Mouse (Mus musculus) mouse embryonic stem cell (cell line): Measurements from ENCODE around the gene Fbxo39.

Experiments
- in situ Hi-C, 2 experiments: fragments of 300-500 bp; cut with MboI; formaldehyde crosslinking; loops; 1 replicate in 1 of 2; 3 replicates in 1 of 2; pipeline ENCODE4 v1.14.3; 2019 to 2020; ENCODE audit warnings: low sequenced_read_pairs in 2 of 2, low pct_unique_long_range_greater_than_20kb in 1 of 2, mixed read lengths in 1 of 2; ENCODE audit not compliant: unreplicated experiment in 1 of 2

The Fbxo39 gene

DNA sequence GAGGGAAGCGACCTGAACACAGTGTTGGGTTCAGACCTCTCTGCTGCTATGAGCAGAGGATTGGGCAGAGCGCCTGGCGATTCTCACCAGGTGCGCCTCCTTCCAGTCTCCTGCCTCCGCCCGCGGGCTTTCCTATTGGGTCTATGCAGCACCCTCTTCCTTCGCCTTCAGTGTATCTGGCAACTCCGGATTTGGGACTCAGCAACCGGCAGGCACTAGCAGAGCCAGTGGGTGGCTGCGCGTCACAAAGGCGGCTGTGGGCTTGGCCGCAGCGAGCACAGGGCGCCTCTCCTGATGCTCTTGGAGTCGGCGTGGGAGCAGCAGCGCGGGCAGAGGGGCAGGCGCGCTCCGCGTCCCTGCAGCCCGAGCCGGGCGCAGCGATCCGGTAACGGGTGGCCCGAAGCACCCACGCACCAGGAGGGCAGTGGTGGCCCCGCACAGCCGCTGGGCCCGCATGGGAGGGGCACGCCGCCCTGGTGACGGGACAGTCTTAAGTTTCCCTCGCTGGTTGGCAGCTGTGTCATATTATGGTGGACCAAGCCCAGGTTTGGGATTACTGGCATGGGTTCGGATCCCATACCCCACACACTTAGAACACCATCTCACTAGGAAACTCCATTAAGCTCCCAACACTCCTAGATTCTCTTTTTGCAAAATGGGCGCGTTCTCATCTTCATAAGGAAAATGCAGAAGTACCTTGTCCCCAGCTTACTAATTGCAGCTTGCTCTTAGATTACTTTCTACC is at the start of gene Fbxo39:
Fbxo39 (plus strand) TSS at position 294 of the 745 bp plus-strand sequence.
- in situ Hi-C loops, result no loop called here

DNA sequence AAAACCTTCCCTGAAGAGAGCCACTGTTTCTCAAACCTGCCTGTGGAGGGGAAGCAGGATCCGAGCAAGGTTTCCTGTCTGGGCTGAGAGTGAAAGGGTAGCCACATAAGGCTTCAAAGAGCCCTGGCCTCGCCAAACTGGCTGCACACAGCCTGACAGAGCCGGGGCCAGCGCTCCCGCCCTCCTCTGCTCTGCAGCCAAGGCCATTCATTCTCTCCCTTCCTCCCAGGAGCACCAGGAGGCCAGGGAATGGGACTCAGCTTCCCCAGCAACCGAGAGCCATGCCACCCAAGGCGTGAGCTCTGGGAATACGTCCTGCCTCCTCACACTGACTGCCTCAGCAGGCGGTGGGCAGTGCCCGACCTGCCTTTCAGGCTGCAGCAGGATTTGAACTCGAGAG is 48.8 kb upstream of the Fbxo39 start:
- in situ Hi-C loops, result no loop called here

DNA sequence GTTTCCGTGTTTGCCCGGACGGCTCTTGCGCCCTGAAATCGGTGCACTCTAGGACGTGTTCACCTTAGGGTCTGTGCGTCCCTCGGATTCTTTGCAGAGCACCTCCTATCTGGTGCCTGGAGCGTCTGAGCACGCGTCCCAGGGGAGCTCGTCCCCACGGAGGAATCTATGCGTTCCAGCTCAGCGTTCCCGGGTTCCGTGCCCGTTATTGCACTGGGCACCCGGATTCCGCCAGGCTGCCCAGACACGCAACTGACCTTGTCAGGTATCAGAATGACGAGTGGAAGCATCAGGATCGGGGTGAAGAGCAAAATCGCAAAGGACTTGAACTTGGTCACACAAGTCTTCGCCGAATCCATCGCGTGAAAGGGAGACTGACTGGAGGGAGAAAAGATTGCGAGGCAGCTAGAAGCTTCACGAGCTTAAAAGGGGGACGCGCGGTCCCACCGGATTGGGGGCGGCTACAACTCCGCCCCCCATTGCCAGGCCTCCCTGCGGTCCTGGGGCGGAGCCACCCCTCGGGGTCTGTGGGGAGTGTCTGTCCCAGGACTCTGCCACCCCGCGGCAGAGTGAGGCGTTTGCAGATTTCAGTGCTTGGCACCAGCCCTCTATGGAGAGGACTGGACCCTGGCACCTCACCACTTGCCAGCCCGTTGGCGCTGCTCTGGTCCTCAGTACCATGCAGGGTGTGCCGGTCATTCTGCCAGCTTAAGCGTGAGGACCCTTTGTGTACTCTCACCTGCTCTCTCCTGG is 47.9 kb upstream of the Fbxo39 start:
- in situ Hi-C loops, result no loop called here

DNA sequence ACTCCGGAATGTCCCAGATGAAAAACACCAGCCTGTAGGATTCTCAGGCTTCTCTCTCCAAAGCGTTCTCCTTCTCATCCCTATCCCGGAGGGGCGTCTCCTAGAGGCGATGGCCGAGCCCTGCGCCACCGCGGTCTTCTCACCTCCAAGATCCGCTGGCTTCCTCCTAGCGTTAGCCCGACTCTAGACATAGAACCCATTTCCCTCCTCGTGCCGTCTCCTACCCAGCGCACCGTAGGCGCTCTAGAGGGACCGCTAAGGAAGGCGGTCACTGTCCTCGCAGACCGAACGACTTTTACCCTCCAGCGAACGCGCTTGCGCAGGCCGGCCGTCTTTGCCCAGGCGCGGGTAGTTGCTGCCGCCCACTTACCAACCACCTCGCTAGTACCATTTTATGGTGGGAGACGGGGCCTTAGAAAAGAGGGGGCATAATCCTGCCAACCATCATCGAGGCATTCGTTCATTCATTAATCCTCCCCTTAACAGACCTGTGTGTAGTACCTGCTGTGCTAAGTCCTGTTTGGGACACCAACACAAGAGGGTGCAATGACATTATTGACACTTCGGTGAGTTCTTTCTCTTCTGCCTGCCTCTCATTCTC is 47.2 kb upstream of the Fbxo39 start, which contains the start of gene Slc13a5:
Slc13a5 (minus strand) TSS at position 263 of the 601 bp plus-strand sequence.
- in situ Hi-C loops, result no loop called here

DNA sequence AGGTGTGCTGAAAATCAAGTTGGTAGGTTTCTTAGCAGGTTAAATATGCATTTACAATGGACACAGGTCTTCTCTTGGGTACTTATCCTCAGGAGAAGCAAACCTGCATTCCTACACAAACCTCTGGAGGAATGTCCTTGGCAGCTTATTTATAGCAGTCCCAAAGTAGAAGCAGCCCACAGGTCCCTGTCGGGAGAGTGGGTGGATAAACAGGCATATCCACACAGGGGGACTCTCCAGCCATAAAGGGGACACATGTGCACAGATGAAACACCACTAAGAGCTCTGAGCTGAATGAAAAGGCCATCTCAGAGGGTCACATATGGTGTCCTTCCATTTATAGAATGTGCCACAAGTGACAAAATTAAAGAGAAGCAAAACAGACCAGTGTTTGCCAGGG is 42.5 kb upstream of the Fbxo39 start:
- in situ Hi-C loops, result no loop called here

DNA sequence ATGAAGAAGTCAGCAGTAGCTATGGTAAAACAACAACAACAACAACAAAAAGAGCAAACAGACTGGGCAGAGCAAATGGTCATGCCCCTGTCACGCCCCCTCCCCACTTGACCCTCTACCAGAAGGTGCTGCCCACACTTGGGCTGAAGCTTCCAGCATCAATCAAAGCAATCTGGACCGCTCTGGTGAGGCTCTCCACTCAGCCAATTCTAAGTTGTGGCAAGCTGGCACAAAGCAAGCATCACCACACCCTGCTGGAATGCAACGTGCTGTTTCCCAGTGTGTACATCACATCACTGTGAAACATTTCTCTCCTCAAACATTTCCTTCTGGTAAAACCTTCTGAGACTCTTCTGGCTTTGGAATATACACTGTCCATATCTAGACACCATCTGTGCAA is 40.9 kb upstream of the Fbxo39 start:
- in situ Hi-C loops, result no loop called here

DNA sequence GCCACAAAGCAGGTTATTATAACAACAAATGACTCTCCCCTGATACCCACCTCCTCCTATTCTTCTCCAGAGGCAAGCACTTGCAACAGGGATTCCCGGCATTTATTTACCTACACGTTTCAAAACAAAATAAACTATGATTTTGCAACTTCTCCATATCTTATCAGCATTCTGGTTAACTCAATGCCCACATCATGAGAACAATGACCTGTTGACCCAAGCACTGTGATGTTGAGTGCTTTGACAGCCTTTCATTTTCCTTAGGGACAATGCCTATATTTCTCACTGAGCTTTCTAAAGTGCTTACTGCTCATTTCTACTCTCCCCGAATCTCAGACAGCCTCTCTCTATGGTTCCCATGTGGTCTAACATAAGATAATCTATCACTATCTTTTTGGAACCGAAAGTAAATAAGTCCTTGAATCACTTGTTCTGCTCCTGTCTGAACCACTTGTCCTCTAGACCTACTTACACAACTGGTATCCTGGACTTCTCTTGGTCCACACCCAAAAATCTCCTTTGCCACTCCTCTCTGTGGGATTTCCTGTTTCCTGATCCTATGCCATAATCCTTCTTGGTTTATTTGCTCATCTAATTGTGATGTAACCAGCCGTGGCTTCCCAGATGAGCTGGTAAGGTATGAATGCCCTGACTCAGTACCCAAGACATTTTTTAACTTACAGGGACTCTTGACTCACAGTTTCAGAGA is 32.9 kb upstream of the Fbxo39 start:
- in situ Hi-C loops, result no loop called here

DNA sequence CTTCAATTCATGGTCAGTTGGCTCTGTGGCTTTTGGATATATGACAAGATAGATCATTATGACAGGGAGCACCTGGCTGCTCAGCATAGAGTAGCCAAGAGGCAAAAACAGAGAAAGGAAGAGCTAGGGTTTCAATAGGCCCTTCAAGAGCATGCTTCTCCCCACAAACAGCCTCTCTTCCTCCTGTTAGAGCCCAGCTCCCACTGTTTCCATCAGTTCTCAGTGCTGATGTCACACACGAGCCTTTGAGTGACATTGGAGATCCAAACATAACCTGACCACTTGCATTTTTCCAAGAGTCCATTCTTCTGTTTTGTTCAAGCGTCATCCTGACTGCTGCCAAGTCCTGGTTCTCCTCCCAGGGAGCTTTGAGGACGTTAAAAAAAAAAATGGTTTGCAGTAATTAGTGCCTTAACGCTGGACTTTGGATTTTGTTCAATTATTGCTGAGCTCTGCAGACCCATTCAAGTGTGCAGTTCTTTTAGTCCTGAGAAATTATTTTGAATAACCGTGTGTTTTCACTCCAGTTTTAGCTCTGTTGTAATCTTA is 32.3 kb upstream of the Fbxo39 start:
- in situ Hi-C loops, result no loop called here

DNA sequence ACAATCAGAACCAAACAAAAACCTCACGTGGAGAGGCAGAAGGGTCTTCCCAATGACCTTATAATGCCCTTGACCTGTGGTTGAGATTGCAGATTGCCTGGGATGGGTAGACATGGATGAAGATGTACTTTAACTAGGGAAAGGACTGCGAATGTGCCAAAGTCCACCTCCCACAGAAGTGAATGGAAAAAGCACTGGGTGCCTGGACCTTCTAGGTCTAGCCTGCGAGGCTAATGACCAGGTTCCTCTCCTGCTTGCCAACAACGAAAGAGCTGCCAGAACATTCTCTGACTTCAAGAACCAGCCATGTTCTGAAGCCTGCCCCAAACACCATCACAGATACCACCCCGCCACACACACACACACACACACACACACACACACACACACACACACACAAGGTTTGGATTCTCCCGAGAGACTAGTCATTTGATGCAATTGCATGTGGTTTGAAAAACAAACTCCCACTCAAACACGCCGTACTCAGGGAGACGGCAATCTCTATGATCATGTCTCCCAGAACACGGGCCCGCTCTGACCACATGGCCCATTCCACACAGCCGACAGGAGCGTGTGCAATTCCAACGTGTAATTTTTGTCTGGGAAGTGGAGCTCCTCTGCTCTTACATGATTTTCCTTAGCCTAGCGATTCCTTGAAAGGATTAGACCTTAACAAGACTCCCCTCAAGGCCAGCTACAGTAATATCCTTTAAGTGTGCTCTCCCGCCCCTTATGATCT is 30.6 kb upstream of the Fbxo39 start:
- in situ Hi-C loops, result no loop called here

DNA sequence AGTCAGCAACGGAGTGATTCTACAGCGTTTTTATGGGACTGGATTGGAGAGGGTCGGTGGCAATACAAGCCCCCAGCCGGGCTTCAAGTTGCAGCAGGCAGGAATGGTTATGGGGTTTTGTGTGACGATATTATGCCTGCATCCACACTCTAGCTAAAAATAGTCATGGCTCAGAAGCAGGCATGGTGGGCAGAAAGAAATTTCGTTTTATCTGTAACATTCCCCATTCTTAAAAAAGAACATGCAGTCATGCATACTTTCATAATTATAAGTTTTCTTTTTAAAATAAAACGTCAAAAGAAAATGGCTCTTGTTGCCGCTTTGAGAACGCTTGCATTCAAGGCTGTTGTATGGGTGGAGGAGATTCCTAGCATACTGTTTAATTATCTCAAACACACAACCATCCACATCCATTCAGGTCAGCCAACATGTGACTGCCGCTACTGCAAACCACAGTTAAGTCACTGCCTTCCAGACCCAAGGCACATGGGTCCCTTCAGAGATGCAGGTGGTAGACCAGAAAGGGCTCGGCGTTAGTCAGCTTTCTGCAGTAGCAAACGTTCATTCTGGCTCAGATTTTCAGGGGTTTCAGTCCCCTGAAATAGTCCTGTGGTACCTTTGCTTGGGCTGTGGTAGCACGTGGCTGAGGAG is 29.6 kb upstream of the Fbxo39 start:
- in situ Hi-C loops, result no loop called here

DNA sequence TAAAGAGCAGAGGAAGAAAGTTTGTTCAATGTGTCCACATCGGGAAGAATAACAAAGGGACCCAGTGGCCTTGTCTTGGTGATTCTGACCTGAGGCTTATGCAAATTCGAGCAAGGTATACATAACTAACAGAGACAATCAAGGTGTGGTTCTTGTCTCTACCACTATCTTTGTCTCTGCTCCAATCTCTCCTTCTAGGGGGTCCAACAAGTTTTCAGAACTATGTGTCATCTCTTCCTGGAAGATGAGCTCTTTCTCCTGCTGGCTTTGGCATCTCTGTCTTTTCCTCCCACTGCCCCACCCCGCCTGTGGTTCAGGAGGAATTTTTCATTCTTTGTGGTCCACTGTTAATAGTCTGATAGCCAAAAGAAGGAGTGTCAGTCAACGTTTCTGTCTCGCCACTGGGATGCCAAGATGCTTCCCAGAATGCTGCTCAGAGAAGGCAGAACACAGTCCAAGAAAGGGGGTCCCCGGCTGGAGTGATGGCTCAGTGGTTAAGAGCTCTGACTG is 28.2 kb upstream of the Fbxo39 start:
- in situ Hi-C loops, result no loop called here

DNA sequence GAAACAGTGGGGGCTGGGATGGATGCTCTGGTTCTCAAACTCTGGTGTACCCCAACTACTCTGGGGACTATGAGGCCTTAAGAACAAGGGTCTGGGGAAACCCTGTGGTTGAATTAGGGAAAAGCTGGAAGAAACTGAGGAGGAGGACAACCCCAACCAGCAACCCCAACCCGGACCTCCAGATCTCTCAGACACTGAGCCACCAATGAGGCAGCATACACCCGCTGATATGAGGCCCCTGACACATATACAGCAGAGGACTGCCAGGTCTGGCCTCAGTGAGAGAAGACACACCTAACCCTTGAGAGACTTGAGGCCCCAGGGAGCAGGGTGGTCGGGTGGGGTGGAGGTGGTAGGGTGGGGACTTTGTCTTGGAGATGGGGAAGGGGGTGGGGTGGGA is 27.6 kb upstream of the Fbxo39 start:
- in situ Hi-C loops, result no loop called here

DNA sequence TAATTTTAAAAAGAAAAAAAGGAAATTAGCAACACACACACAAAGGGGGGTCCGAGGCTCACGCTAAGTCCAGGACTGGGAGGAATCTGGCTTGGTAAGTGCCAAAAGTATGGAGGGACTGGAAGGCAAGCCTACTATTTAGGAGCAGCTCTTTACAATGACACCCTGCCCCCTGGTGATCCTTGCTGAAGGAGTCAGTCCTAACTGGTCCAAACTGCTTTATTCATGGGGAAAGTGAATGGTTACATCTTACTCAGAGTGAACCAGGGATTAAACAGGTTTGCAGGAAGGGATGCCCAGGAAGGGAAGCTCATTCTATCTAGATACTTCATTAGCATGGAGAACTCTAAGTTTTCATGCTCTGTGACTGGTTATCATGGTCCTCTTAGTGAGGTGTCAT is 27.1 kb upstream of the Fbxo39 start:
- in situ Hi-C loops, result no loop called here

DNA sequence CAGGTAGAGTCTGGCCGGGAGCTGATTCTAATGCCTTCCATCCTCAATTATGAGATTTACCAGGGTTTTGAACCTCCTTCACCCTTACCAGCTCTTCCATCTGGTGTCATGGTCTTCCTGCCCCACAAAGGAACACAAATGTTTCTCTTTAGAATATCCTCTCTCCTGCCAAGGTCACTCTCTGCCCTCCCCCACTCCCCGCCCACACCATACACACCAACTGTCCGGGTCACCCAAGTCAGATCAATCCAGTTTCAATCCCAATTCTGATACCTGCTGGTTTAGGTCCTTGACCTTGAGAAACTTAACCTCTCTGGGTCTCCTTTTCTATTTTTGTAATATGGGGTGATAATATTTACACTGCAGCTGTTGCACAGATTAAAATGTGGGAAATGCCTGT is 26.7 kb upstream of the Fbxo39 start:
- in situ Hi-C loops, result no loop called here

DNA sequence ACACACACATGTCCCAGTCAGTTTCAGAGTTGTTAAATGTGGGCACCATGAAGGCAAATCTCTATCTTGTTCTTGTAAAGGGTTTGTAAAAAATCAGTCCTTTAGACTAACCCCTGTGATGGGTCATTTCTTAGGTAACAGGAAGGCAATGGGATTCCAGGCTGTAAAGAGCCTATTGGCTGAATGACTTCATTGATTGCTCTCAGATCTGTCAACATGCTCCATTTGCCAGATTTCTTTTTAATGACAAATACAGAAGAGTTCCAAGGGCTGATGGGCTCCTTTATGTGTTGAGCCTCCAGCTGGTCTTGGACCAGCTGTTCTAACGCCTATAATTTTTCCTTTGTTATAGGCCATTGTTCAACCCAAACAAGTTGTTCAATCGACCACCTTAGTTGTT is 21.1 kb upstream of the Fbxo39 start:
- in situ Hi-C loops, result no loop called here

DNA sequence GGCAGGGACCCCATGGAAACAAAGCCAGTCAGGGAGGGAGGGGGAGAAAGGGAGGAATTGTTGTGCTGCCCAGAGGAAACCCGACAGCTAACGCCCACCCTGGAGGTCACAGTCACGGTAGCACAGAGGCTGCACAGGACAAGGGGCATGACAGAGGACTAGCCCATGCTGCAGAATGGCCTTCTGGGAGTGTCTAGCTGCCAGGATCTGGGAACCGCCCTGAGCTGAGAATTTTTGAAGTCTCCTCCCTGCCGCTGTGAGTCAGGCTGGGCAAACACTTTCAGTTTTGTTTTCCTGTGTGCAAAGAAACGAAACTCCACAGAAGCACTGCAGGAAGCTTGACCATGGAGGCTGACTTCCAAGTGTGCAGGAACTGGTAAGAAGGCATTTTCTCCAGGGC is 12.9 kb upstream of the Fbxo39 start, which contains the start of gene Xaf1:
Xaf1 (plus strand) TSS at position 296 of the 400 bp plus-strand sequence.
- in situ Hi-C loops, result no loop called here

DNA sequence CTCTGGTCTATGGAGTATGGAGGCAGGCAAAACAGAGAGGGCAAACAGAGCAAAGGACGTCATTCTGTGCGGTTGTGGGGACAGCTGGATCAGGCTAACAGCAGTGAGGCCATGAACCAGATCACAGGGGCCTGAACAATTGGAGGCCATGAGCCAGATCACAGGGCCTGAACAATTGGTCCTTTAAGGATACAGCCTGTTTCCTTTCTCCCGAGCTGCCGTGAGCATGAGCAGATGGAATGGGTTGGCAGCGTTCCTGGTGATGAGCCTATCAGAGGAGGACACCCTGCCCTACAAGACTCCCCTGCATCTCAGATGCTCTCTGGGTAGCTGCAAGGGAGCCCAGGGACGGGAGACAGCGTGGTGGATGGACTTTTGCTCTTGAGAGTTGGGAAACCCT is 12.0 kb upstream of the Fbxo39 start:
- in situ Hi-C loops, result no loop called here
